Mouse (Mus musculus) embryo, embryonic 10 days (tissue): Measurements from ENCODE around the gene Eps15l1.
A peak's percentile ranks its signal among the peaks of the same experiment; 100 is the strongest.

Experiments
- DNase-seq: peaks from one replicate; pipeline ENCODE4 v3.0.0-alpha.2; 2015; ENCODE audit warnings: low spot score

The Eps15l1 gene

GRCm38 (mm10) chr8:72319921-72320802 is 101.1 kb downstream of the Eps15l1 start:
- DNase-seq, result peak; percentile 8

GRCm38 (mm10) chr8:72319397-72319796 is 101.9 kb downstream of the Eps15l1 start:
- peak; percentile 10 for DNase-seq

GRCm38 (mm10) chr8:72318801-72319322 is 102.4 kb downstream of the Eps15l1 start, which contains the start of gene Klf2:
TSS of gene Klf2 (plus strand) at chr8:72319033.
- DNase-seq, result peak; percentile 88

GRCm38 (mm10) chr8:72317741-72318301 is 103.4 kb downstream of the Eps15l1 start:
- DNase-seq, result no peak

GRCm38 (mm10) chr8:72316053-72316695 is 105.1 kb downstream of the Eps15l1 start:
- peak; percentile 9 for DNase-seq

- DNase-seq, result no peak
Observed at GRCm38 (mm10) chr8:72312926-72313518, 108.2 kb downstream of the Eps15l1 start.

GRCm38 (mm10) chr8:72310849-72311506 is 110.3 kb downstream of the Eps15l1 start:
- DNase-seq, result no peak

- no peak for DNase-seq
Observed at GRCm38 (mm10) chr8:72308276-72308675, 113.0 kb downstream of the Eps15l1 start.

GRCm38 (mm10) chr8:72306913-72307312 is 114.3 kb downstream of the Eps15l1 start:
- no peak for DNase-seq

- no peak for DNase-seq
Observed at GRCm38 (mm10) chr8:72305210-72305905, 115.9 kb downstream of the Eps15l1 start, which contains the start of gene Gm10282. TSS of gene Gm10282 (minus strand) at chr8:72305260.

- no peak for DNase-seq
Observed at GRCm38 (mm10) chr8:72303633-72304032, 117.6 kb downstream of the Eps15l1 start.

GRCm38 (mm10) chr8:72302986-72303612 is 118.2 kb downstream of the Eps15l1 start:
- no peak for DNase-seq

GRCm38 (mm10) chr8:72301497-72301896 is 119.8 kb downstream of the Eps15l1 start:
- DNase-seq, result no peak

- DNase-seq, result no peak
Observed at GRCm38 (mm10) chr8:72300654-72301400, 120.4 kb downstream of the Eps15l1 start.

GRCm38 (mm10) chr8:72298928-72299327 is 122.3 kb downstream of the Eps15l1 start:
- DNase-seq, result no peak

GRCm38 (mm10) chr8:72296561-72296960 is 124.7 kb downstream of the Eps15l1 start:
- DNase-seq, result no peak

GRCm38 (mm10) chr8:72295679-72296078 is 125.6 kb downstream of the Eps15l1 start:
- peak; percentile 28 for DNase-seq

- no peak for DNase-seq
Observed at GRCm38 (mm10) chr8:72295125-72295524, 126.1 kb downstream of the Eps15l1 start.

GRCm38 (mm10) chr8:72293309-72293708 is 128.0 kb downstream of the Eps15l1 start:
- no peak for DNase-seq

- no peak for DNase-seq
Observed at GRCm38 (mm10) chr8:72291104-72291503, 130.2 kb downstream of the Eps15l1 start.
